Mouse (Mus musculus): Measurements from ENCODE around the gene Mapkapk2. TPM values are rescaled to one million over a fixed set of nuclear protein-coding genes. Genes with fewer than 3 reads are reported as not detected.

Mapkapk2 gene
- total RNA-seq, 2 experiments from 2014 or later, result 206 to 226 TPM

DNA sequence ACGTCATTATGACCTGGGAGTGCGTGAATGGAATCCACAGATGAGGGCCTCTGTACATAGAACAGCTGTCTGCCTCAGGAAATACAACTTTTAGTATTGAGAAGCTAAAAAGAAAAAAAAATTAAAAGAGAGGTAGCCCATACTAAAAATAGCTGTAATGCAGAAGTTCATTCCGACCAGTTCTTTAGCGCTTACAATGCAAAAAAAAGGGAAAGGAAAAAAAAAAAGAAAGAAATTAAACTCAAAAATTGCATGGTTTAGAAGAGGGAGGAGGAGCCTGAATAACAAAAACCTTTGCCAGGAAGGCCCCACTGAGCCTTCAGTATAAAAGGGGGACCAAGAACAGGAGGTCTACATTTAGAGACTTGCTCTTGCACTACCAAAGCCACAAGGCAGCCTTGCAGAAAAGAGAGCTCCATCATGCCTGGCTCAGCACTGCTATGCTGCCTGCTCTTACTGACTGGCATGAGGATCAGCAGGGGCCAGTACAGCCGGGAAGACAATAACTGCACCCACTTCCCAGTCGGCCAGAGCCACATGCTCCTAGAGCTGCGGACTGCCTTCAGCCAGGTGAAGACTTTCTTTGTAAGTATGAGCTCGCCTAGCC is 78.0 kb downstream of the Mapkapk2 start, which contains the start of gene Il10:
Il10 (plus strand) TSS at position 354 of the 607 bp plus-strand sequence.
- DNase-seq, result no peak

DNA sequence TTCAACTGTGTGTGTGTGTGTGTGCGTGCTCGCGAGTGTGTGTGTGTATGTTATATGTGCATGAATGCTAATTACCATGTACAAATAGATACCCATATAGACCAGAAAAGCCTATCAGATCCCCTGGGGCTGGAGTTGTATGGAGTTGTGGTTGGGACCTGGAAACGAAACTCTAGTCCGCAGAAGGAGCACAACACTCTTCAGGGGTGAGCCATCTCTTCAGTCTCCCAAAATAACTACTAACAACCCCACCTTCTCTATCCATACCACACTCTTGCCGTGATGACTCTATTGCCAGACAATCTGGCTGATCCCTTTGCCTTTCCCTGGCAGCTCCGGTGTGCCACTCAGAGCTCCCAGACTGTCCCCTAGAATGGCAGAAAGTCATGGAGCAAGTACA is 81.7 kb downstream of the Mapkapk2 start:
- DNase-seq, result no peak

DNA sequence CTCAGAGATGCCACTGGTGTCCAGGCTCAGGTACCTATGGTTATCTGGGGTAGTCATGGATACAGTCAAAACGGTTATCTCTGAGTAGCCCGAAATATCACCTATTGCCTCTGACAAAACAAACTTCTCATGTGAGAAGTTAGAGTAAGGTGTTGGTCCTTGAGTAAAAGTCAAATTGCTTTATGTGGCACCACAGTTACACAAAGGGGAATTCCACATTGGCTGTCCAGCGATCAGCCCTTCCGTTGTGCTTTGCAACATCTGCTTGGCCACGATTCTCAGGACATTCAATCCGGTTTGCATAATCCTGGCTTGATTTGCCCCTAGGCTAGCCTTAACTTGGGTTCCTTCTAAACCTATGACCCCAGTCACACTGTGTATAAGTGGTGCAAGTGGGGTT is 82.3 kb downstream of the Mapkapk2 start:
- no peak for DNase-seq

DNA sequence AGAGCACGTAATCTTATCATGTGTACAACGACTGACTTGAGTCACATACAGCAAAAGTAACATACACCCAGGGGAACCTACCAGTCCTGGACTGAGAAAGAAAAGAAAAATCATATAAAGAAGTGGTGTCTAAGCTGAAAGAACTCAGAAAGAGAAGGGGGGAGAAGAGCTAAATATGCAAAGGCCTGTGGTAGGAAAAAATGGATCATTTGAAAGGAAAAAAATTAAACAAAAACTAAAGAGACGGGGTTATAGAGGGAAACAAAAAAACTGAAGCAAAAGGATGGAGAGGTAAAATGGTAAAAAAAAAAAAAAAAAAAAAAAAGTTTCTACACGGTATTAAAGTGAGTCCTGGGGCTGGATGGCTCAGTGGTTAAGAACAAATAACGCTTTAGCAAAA is 83.7 kb downstream of the Mapkapk2 start:
- DNase-seq, result no peak

DNA sequence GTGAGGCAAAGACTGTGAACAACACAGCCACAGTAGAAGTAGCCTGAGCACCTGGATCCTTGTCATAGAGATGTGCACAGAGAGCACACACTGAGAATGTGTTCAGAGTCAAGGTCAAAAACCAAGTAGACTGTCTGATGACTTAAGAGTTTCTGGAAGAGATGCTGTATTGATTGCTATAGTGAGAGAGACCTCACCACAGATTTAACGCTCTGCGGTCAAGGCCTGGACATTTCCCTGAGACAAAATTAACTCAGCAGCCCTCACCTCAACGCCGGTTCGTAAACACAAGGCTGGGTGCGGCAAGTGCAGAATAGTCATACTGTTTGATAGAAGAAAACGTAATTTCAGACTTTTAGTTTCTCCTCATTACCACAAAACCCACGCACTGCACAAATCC is 85.1 kb downstream of the Mapkapk2 start:
- no peak for DNase-seq

DNA sequence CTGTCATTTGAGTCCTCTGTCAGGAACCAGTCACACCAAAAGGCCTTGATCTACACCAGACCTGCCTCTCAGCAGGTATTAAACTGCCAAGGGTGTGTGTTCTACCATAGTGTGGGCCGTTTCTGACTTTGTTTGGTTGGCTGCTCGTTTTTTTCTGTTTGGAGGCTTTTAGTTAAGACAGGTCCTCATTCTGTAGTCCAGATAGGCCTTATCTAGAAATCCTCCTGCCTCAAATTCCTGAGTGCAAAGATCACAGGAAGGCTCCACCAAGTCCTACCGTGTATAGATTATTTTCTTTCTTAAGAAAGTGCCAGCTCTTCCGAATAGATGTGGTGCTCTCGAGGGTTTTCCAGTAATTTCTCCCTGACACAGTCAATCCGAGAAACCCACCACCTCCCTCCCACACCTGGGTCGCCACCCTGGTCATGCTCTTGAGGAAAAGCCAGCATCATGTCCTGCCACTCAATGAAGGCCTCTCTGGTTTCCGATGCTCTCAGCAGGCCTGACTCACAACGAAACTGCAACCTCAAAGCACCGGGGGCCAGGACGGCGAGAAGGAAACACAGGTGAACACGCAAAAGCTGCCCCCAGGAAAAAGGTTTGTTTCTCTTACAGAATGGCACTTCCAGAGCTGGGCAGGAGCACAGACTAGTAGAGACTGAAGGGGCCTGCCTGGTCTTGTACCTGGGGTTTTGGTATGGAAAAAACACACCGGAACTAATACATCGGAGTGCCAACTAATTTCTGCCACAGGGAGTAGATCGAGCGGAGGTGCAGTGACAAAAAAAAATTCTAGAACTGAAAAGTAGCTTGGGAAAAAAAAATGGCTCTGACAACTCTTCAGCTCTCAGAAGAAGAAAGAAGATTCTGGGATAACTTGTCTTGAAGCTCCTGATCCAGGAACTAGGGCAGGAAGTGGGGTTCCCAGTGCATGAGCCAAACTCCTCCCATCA is 87.1 kb downstream of the Mapkapk2 start:
- no peak for DNase-seq

DNA sequence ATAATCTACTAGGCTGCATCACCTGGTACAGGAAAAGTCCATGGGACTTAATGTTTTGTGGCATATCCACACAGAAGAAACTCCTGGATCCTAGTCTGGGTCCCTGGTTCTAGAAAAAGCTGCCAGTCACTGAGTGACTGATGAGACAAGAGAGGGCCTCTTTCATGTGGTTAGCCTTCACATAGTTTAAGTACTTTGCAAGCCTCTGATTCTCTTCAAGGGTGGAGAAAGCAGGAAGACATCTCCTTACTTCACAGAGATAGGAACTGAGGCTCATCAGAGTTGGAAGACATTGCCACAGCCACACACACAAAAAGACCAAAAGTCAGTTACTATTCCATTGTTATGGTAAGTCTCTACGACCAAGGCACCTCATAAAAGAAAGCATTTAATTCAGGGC is 91.6 kb downstream of the Mapkapk2 start:
- DNase-seq, result no peak

Other genes with a start within 250 kb of the Mapkapk2 start
- gene Fcmr, start 232.2 kb downstream of the Mapkapk2 start, total RNA-seq (2021), result 1 to 10 TPM in 1 of 2 experiments, under 1 TPM in 1; 0.63 to 1.2 TPM
- gene Il24, start 210.4 kb downstream of the Mapkapk2 start, total RNA-seq (2021), result not detected
- gene Il20, start 186.4 kb downstream of the Mapkapk2 start, total RNA-seq (2021), result not detected
- gene Il19, start 157.7 kb downstream of the Mapkapk2 start, total RNA-seq (2021), result not detected
- gene Il10, start 78.0 kb downstream of the Mapkapk2 start, total RNA-seq (2021), result not detected
- gene Dyrk3, start 40.5 kb upstream of the Mapkapk2 start, total RNA-seq (2021), result 1 to 10 TPM; 1.2 to 1.7 TPM
- 10 to 100 TPM; 36.7 to 37.1 TPM for gene Eif2d, start 55.4 kb upstream of the Mapkapk2 start, total RNA-seq (2021)
- gene Rassf5, start 147.4 kb upstream of the Mapkapk2 start, total RNA-seq (2021), result 1 to 10 TPM; 4.4 to 4.5 TPM
- gene Ikbke, start 181.8 kb upstream of the Mapkapk2 start, total RNA-seq (2021), result 1 to 10 TPM; 2.9 to 3.0 TPM